Mouse (Mus musculus) left cerebral cortex, adult 18-20 months (tissue): ENCODE data around the gene 1700001K19Rik. TPM values are rescaled to one million over a fixed set of nuclear protein-coding genes. Genes with fewer than 3 reads are reported as not detected.
A peak's percentile ranks its signal among the peaks of the same experiment; 100 is the strongest.
"Not testable (repeated sequence)": the region's sequence is repeated elsewhere in the genome, so short reads cannot be mapped to it uniquely, and the experiment has no call there.

ENCODE experiments used
- DNase-seq, 2 experiments: peaks; one replicate each; pipeline ENCODE4 v3.0.0; 2021 to 2022; ENCODE audit warnings: low spot score in 2 of 2, mixed read lengths in 1 of 2
- total RNA-seq, 2 experiments: library from RNA; stranded (reverse); gene quantifications; 2 replicates each; pipeline ENCODE4 v1.2.3; 2021

1700001K19Rik gene
- total RNA-seq, 2 experiments from 2014 or later, result not detected

DNA sequence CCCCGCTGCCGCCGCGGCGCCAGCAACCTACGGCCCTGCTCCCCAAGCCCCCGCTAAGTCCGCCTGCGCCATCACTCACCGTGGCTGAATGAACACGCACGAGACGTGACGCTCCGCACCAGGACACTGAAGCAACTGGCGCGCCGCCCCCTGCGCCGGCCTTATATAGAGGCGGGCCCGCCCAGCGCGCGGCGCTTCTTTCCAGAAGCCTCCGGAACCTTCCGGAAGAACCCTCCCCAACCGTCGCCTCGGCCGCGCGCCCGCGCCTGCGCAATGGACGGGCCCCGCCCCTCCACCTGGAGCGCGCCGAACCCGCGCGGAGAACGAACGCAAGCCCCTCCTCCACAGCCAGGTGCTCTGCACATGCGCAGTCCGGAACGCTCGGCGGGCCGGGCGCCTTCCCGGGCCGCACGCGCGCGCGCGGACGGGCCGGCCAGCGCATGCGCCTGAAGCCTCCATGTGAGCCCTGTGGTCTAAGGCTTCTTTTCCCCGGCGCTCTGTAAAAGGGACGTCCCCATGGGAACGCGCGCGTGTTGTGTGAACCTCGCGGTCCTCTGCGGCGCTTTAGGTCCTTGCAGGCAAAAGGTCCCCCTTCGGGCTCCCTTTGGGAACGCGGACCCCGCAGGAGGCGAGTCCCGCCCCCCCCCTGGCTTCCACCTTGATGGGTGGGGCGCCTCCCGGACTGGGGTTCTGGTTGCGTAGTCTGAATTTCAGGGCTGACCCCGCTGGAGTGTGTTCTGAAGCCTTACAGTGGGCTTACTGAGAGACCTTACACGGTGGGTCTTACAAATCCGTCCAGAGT, 14.0 kb upstream of the 1700001K19Rik start:
- DNase-seq, result peak; percentile 97 to 98

DNA sequence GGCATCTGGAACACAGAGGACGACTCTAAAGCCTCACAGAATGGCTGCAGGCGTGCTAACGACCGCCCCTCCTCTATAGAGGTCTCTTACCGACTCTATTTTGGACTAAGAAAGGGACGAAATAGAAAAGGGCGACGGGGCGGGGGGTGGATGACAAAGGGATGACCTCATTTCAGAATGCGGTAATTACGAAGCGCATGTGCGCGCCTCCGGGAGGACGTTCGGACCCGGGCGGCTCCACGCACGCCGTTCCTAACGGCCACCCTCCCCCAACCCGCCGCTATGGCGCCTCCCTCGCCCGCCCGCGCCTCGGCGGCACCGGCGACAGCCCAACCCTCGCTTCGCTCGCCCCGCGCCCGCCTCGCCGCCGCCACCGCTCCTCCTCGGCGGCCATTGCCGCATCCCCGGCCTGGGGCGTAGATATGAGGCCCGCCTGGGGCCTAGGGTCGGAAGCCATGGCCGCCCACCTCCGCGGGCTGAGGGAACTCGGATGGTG, 13.3 kb upstream of the 1700001K19Rik start:
- DNase-seq, result peak; percentile 72 to 75

DNA sequence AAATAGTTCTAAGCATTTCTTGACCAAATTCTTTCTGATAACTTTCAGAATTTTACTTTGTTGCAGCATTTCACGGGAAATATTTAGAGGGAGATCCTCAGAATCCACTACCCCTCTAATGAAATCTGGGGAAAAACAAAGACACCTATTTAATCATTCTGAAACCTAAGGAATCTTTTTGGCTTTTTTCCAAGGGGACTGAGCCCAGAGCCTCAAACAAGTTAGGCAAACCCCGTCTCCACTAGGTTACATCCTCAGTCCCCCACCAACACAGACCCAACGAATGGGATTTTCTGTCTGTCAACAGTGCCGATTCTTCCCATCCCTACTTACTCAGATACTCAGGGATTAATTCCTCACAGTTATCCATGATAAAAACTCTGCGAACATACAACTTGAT, 11.0 kb upstream of the 1700001K19Rik start:
- DNase-seq, result not testable (repeated sequence)

DNA sequence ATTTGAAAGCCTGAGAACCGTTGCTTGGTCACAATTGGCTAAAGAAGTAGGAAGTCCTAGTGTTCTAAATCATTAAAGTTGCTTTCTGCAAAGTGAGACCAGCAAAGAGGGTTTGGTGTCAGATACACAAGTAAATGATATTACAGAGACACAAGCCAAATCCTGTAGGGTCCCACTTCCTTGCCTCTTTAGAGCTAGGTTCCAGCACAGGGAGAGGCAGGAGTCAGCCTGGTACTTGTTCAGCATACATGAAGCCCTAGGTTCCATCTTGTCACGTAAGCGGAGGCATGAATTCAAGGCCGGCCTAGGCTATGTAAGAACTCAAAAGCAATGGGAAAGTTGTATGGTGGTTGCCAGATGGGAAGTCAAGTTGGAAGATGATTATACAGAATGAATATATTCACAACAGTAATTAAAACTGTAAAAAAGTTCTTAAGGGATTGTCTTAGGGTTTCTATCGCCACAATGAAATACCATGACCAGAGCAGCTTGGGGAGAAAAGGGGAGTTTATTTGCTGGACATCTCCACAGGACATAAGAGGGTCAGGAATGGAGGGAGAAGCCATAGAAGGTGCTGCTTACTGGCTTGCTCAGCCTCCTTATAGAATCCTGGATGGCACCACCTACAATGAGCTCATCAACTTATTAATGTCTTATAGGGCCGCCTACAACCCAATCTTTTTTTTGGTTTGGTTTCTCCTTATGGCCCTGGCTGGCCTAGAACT, 7.7 kb upstream of the 1700001K19Rik start:
- DNase-seq, result no peak

GRCm38 (mm10) chr12:110688921-110689320, 6.5 kb upstream of the 1700001K19Rik start:
- not testable (repeated sequence) for DNase-seq

DNA sequence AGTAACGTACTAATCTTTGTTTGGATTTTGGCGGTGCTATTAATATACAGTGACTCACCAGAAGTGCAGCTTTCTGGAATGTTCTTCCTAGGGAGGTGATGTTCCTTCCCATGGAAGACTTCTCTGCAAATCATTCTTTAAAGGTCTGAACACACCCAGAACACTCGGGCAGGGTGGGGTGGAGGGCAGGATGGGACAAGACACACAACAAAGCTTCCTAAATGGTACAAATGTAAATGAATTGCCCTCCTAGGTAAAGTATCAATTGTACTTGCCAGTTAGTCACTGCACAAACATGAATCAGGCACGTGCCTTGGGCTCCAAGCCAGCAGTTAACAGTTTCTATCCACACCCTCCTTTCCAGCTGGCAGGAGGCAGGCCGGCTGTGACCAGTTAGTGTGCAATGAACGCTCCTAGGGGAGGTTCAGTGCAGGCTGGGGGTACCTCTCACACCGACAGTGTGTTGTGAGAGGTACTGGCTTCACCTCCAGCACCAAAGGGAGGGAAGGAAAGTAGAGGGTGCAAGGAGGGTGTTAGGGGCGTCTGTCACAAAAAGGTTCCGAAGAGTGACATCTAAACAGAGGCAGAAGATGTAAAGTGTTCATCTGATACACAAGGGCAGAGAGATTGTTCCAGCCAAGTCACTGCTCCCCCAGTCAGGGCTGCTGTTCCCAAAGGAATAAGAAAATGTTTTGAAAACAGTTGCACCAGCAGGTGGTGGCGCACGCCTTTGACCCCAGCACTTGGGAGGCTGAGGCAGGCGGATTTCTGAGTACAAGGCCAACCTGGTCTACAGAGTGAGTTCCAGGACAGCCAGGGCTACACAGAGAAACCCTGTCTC, 5.7 kb upstream of the 1700001K19Rik start:
- DNase-seq, result peak in 1 of 2 experiments; percentile 48

DNA sequence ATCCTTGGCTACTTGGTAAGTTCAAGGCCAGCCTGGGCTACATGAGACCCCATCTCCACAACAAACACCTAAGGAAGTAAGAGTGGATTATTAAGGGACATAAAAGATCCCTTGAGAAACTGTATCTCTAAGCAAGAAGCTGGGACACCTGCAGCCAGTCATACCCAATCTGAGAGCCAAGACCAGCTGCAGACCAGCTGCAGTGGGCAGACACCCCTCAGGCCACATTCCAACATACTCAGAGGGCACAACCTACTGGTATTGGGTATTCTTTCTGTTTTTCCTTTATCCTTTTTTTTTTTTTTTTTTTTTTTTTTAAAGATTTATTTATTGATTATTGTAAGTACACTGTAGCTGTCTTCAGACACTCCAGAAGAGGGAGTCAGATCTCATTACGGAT, 1.2 kb upstream of the 1700001K19Rik start:
- no peak for DNase-seq

GRCm38 (mm10) chr12:110681878-110682277, 541 bp downstream of the 1700001K19Rik start:
- DNase-seq, result no peak

- no peak for DNase-seq
Measured at GRCm38 (mm10) chr12:110681191-110681590, 1.2 kb downstream of the 1700001K19Rik start.

GRCm38 (mm10) chr12:110674243-110674642, 8.2 kb downstream of the 1700001K19Rik start:
- no peak for DNase-seq

DNA sequence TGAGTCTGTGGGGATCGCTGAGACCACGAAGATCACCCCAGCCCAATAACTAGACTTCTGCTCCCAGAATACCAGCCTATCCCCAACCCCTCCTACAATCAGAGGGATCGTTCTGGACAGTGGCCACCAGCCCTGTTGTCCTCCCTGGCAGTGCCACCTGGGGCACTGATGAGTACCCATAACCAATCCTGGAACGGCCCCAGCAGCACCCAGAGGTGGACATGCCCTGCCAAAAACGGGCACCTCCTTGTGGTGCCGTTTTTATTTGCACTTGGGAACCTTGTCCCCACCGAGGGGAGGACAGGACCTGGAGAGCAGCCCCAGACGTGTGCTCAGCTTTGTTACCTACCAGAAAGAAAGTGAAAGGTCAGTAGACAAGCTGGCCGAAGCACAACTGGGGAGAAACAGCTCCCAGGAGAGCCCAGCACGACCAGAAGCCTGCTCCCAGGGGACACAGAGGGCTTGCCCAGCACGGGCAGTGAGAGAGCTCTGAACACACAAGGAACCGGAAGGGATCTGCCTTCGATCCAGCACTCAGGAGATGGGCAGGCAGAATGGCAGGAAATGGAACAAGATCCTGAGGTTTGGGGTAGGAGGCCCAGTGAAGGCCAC, 14.8 kb downstream of the 1700001K19Rik start:
- DNase-seq, result no peak

DNA sequence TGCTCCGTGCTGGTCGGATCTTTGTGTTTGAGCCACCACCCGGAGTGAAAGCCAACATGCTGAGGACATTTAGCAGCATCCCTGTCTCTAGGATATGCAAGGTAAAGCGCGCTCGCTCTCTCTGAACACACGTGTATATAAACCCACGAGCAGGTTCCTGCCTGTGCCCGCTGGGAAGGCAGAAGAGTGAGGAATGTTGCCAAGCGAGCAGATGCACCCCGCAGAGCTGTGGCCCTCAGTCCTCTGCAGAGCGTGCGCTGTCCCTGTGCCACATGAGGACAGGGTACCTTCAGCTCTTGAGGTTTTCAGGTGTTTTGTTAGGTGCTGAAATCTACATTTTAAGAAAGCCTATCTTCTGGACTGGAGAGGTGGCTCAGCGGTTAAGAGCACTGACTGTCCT, 20.7 kb downstream of the 1700001K19Rik start:
- no peak for DNase-seq

DNA sequence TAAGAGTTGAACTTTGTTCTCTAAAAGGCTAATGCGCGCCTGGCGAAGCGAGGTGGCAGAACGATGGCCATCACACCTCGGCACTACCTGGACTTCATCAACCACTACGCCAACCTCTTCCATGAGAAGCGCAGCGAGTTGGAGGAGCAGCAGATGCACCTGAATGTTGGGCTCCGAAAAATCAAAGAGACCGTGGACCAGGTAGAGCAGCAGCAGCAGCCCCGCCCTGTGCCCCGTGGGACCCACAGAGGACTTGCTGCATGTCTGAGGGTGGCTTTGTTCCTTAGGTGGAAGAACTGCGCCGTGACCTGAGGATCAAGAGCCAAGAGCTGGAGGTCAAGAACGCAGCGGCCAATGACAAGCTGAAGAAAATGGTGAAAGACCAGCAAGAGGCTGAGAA, 31.0 kb downstream of the 1700001K19Rik start:
- no peak for DNase-seq

DNA sequence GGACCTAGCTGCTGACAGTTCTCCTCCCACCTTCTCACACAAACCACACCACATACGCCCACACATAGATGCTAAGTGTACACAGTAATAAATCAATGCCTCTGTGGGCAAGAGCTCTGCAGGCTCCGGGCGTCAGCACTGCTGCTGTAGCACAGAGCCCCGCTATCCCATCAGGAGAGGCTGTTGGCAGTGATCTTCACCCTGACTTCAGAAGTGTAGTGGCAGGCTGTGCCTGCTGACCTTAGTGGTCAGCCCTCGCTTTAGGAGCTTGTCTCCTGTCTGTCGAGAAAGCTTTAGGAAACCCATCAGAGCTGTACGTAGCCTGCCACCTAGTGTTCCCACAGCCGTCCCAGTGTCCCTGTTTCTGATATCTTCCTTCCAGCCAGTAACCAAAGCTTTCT, 32.2 kb downstream of the 1700001K19Rik start:
- DNase-seq, result peak; percentile 39 to 52

DNA sequence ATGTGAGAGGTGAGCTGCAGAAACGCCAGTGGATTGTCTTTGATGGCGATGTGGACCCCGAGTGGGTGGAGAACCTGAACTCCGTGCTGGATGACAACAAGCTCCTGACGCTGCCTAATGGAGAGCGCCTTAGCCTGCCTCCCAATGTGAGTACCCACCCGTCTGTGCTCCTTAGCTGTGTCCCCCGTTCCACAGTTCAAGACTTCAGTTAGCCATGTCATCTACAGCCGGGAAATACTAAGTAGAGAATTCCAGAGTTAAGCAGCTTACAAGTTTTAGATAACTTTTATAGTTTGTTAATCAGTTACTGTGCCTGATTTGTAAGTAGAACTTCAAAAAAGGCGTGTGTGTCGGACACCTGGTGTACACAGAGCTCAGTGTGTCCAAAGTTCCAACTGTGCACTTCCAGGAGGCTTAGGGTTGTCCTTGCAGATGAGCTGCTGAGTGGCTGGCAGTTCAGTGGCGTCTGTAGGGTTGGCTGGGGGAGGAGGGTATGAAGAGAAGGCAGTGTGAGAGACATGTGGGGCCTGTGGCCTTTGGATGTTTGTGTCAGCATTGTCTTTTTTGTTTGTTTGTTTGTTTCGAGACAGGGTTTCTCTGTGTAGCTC, 44.8 kb downstream of the 1700001K19Rik start:
- no peak for DNase-seq

- DNase-seq, result peak; percentile 43 to 56
Measured at GRCm38 (mm10) chr12:110636293-110636692, 46.1 kb downstream of the 1700001K19Rik start.

DNA sequence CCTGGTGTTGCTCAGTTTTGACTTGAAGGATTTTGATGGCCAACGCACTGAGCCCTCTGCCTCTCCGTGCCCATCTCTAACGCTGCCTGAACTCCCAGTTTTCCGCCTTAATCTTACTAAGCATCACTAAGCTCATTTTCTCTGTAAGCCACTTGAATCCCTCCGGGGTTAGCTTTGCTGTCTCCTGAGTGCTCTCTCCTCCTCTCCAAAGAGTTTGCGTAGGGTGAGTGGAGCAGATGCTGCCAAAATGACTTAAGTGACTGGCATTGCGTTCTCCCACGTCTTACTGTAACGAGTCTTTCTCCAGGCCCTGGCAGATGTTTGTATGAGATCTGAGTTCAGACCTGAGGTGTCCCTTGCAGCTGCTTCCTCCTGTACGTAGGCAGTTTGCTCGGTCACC, 52.4 kb downstream of the 1700001K19Rik start:
- no peak for DNase-seq
